Mouse (Mus musculus) C2C12 (cell line): ENCODE measurements around the gene Inpp5f. TPM values are rescaled to one million over a fixed set of nuclear protein-coding genes. Genes with fewer than 3 reads are reported as not detected.

Experiments
- H3K27me3 ChIP-seq: one replicate; pipeline ENCODE4 v1.6.1; 2011; ENCODE audit not compliant: control insufficient read depth, insufficient read depth, insufficient read length
- H3K36me3 ChIP-seq: one replicate; pipeline ENCODE4 v1.6.1; 2011; ENCODE audit not compliant: control insufficient read depth, insufficient read depth
- H3K4me3 ChIP-seq: one replicate; pipeline ENCODE4 v1.5.1; 2011; ENCODE audit warnings: mild to moderate bottlenecking, control low read depth; ENCODE audit not compliant: poor library complexity, insufficient read depth, severe bottlenecking
- H3K79me2 ChIP-seq: one replicate; pipeline ENCODE4 v1.6.1; 2011; ENCODE audit not compliant: control insufficient read depth, insufficient read depth
- H3K79me3 ChIP-seq: one replicate; pipeline ENCODE4 v1.6.1; 2011; ENCODE audit warnings: low read depth, control low read depth
- H3ac ChIP-seq: one replicate; pipeline ENCODE3; 2011; ENCODE audit warnings: low read depth; ENCODE audit not compliant: control insufficient read depth, insufficient read length
- CEBPB ChIP-seq: IDR thresholded peaks from one replicate; pipeline ENCODE4 v1.6.1; 2011; ENCODE audit warnings: low read depth, mild to moderate bottlenecking, control low read depth, moderate library complexity
- CTCF ChIP-seq: IDR thresholded peaks from one replicate; pipeline ENCODE4 v1.5.1; 2011; ENCODE audit not compliant: control insufficient read depth, insufficient read depth, insufficient read length
- FOSL1 ChIP-seq: IDR thresholded peaks from one replicate; pipeline ENCODE4 v1.8.0; 2011; ENCODE audit warnings: mild to moderate bottlenecking, low read length; ENCODE audit not compliant: poor library complexity, insufficient read depth, severe bottlenecking
- MAX ChIP-seq: IDR thresholded peaks from one replicate; pipeline ENCODE4 v1.6.1; 2011; ENCODE audit warnings: mild to moderate bottlenecking, control low read depth
- MYOD1 ChIP-seq: IDR thresholded peaks from one replicate; pipeline ENCODE4 v1.6.1; 2011; ENCODE audit warnings: low read depth; ENCODE audit not compliant: control insufficient read depth, insufficient read length
- MYOG ChIP-seq: IDR thresholded peaks from one replicate; pipeline ENCODE4 v1.6.1; 2011; ENCODE audit not compliant: control insufficient read depth, insufficient read length; ENCODE audit errors: extremely low read depth
- USF1 ChIP-seq: IDR thresholded peaks from one replicate; pipeline ENCODE4 v1.6.1; 2011; ENCODE audit warnings: low read depth, mild to moderate bottlenecking, control low read depth, moderate library complexity
- polyA plus RNA-seq: library from polyadenylated mRNA; unstranded; fragments of >200 nt; fragmentation: generic; extraction: Trizol; gene quantifications from one replicate; pipeline ENCODE4 v1.2.1, GENCODE M21; 2012; ENCODE audit warnings: missing spikeins

The Inpp5f gene
- polyA plus RNA-seq, 1 experiment: 6.1 TPM

DNA sequence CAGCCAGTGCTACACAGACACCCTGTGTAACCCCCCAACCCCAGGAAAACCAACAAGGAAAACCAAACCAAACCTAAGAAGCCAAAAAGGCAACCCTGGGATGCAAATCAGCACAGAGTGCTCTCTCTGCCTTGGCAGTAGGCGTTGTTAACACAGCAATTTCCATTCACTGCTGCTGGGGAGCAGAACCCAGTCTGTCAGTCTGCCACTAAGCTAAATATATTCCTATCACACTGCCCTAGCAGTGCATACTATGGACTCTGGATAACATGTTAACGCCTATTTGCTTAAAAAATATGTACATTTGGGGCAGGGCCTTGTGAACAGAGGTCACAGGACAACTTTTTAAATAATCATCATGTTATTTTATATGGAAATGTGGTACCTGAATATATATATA is 120.5 kb downstream of the Inpp5f start:
- Histone ChIP-seq H3K27me3 (no peaks in the 10 kb centered on the region), H3K4me3 (no peak overlapping the region), H3K79me3 (peaks cover 90% of the 10 kb centered on the region), H3K36me3 (peaks cover 8% of the 10 kb centered on the region), H3ac (no peak overlapping the region), H3K79me2 (peaks cover 100% of the 10 kb centered on the region)
- TF ChIP-seq CTCF: no peak
- TF ChIP-seq MAX: no peak
- TF ChIP-seq FOSL1: no peak
- no peak for TF ChIP-seq CEBPB
- TF ChIP-seq USF1: no peak
- no peak for TF ChIP-seq MYOG
- TF ChIP-seq MYOD1: no peak

DNA sequence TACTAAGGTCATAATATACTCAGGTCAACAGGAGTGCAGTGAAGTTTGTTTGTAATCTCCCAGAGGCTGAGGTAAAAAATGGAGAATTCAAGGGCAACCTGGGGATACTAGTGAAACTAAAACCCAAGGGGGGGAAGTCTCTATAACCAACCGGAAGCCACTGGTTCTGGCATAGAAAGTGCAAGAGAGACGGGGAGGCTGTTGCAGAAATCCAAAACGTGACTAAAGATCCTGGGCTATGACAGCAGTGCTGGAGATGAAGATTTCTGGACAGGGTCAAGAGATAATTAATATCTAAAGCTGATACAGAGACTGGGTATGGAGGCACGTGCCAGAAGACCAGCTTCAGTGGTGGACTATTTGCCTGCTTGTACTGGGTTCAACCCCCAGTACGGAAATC is 126.9 kb downstream of the Inpp5f start:
- Histone ChIP-seq H3K4me3 (no peak overlapping the region), H3ac (no peak overlapping the region), H3K36me3 (peaks cover 10% of the 10 kb centered on the region), H3K79me3 (peaks cover 65% of the 10 kb centered on the region), H3K79me2 (peaks cover 72% of the 10 kb centered on the region), H3K27me3 (no peaks in the 10 kb centered on the region)
- TF ChIP-seq MYOG (no peak), CTCF (no peak), FOSL1 (no peak), CEBPB (no peak), MAX (no peak), USF1 (no peak), MYOD1 (no peak)

DNA sequence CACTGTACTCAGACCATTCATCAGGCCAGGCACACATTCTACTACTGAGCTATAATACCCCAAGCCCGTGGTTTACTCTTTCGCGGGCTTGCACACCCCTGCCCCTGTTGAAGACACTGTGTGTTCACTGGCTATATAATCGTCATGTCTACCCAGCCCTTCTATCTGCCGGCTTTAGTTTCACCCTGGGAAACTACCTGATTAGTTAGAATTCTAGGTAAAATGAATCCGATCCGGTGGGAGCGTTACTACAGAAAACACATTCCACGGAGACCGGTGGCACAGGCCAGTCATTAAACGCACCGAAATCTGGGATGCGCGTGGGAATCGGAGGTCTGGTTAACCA is 128.0 kb downstream of the Inpp5f start:
- Histone ChIP-seq H3ac (peak overlapping the region; percentile 20), H3K4me3 (peak overlapping the region; percentile 91), H3K79me2 (peaks cover 61% of the 10 kb centered on the region), H3K79me3 (peaks cover 57% of the 10 kb centered on the region), H3K36me3 (peaks cover 10% of the 10 kb centered on the region), H3K27me3 (no peaks in the 10 kb centered on the region)
- no peak for TF ChIP-seq MAX
- no peak for TF ChIP-seq USF1

DNA sequence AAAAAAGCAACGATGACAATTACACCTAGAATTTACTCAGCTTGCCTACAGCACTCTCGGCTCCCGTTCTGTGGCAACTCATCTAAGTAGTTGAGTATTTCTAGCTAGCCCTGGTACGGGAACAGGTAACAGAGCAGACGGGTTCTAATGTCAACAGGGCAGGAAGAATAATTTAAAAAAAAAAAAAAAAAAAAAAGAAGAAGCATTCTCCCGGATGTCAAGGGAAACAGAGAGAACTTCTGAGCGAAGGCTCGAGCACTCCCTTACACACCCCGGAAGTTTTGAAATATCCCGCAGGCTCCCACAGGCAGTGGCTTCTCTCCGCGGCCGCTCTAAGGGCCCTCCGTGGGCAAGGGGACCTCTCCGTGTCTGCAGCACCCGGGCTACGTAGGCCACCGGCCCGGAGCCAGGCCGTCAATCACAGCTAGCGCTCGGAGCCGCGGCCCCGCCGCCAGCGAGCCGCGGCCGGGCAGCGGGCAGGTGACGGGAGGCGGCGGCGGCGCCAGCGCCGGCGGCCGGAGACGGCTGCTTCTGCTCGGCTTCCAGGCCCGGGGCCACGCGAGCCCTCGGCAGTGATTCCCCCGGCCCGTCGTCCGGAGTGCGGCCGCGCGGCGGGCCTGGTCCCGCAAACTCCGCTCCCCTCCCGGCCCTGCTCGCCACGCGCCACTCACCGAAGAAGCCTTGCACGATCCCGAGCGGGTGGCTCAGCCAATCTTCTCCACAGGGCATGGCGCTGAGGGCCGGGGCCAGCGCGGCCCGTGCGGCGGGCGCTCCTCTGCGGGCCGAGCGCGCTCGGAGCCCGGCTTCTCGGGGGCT is 128.5 kb downstream of the Inpp5f start:
- H3K4me3 ChIP-seq: peak overlapping the region; percentile 91
- peaks cover 51% of the 10 kb centered on the region for H3K79me3 ChIP-seq
- no peak for TF ChIP-seq MAX
- TF ChIP-seq USF1: no peak
- TF ChIP-seq FOSL1: no peak
- TF ChIP-seq CEBPB: no peak
- no peak for TF ChIP-seq MYOG
- H3ac ChIP-seq: peak overlapping the region; percentile 95
- peaks cover 55% of the 10 kb centered on the region for H3K79me2 ChIP-seq
- H3K36me3 ChIP-seq: peaks cover 10% of the 10 kb centered on the region
- H3K27me3 ChIP-seq: no peaks in the 10 kb centered on the region

DNA sequence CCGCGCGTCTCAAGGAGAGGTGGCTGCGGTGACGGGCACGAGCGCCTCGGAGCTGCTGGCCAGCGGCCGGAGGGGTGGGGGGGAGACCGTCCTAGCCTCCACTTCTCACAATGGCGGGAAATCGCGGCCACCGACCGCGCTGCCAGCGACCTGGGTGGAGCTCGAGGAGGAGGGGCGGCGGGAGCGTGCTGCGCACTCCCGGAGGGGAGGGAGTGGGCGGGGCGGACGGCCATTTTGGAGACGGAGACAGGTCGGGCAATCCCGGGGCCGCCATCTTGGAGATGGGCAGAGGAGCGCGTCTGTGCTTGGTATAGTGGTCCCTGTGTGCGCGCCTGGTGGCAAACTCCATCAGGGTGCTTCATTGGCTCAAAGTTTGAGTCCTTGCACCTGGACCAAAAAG is 129.2 kb downstream of the Inpp5f start, which contains the start of gene Mcmbp:
TSS of gene Mcmbp (minus strand) at position 162 of the 400 bp plus-strand sequence.
- Histone ChIP-seq H3K27me3 (no peaks in the 10 kb centered on the region), H3K4me3 (peak within 1 kb of the TSS; percentile 91), H3ac (peak within 1 kb of the TSS; percentile 95), H3K36me3 (peaks cover 10% of the 10 kb centered on the region), H3K79me3 (peaks cover 49% of the 10 kb centered on the region), H3K79me2 (peaks cover 55% of the 10 kb centered on the region)
- TF ChIP-seq USF1 (no peak), FOSL1 (no peak), MAX (peak; percentile 49)

DNA sequence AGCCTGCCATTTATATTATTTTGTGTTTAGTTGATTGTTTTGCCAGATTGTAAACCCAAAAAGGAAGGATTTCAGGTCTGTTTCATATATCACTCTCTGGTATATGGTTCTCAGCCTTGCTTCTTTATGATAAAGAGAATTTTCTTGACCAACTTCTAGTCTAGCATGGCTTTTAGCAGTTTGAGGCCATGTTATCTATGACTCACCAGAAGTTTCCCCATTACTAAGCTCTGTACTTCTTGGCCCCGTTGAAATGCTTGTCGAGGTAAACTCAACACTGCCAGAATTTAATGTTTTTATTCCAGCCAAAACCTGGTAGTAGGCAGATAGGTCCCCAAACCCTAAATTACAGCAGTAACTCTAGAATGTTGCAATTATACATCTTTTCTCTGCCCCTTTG is 132.8 kb downstream of the Inpp5f start:
- peaks cover 55% of the 10 kb centered on the region for H3K79me2 ChIP-seq
- peaks cover 7% of the 10 kb centered on the region for H3K36me3 ChIP-seq
- TF ChIP-seq FOSL1 (no peak), CTCF (no peak), MYOD1 (no peak), MYOG (no peak), USF1 (no peak), CEBPB (no peak), MAX (no peak)
- H3ac ChIP-seq: no peak overlapping the region
- peaks cover 46% of the 10 kb centered on the region for H3K79me3 ChIP-seq
- H3K27me3 ChIP-seq: no peaks in the 10 kb centered on the region
- peak overlapping the region; percentile 96 for H3K4me3 ChIP-seq
